In the genomic region with DNA sequence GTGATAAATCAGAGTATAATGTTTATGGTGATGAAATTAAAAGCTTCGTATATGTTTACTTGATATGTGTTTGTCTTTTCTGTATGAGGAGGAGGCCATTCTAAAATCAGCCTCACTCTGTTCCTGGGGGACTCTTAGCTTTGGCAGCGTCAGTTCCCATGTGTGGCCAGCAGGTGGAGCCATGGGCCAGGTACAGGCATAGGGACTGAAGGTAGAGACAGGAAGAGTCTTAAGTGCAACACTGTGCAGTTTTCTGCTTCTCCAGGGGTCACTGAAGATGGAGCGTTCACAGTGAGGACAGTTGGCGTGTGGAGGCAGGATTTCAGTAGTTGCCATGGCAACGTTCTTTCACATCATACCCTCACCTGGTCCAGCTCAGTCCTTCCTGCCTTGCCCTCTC, we compare ENCODE assay signal across 9 mouse cellular contexts. TPM values are rescaled to one million over a fixed set of nuclear protein-coding genes. Genes with fewer than 3 reads are reported as not detected.
A peak's percentile ranks its signal among the peaks of the same experiment; 100 is the strongest.
DNase-seq lines count a peak whose midpoint lies in the region; ATAC-seq and TF ChIP-seq lines count a peak whose summit lies in the region.
"Had no signal": no experiment of that assay in that cellular context is flagged by ENCODE, and none has a peak within 500 bp of the region (broad histone marks: within the 10 kb centered on the region; RNA-seq: fewer than 3 reads in every experiment).

No protein-coding gene starts in this region.

- H3K9me3 ChIP-seq in neural tube, embryonic 15.5 days (replicated peaks) = no peaks in the 10 kb centered on the region

- H3K4me3 ChIP-seq in bone marrow macrophage, adult 2 months (ENCODE audit: insufficient read depth, low read length) = no peak overlapping the region
- no peak overlapping the region for H3K4me3 ChIP-seq in lung, adult 2 months (replicated peaks; ENCODE audit: extremely low read depth, low read depth, low read length)
- no peak overlapping the region for H3K4me3 ChIP-seq in neural tube, embryonic 15.5 days (replicated peaks)
- H3K4me3 ChIP-seq: erythroblast, embryonic 14.5 days had no signal

- H3K27me3 ChIP-seq in neural tube, embryonic 15.5 days (replicated peaks) = no peaks in the 10 kb centered on the region

- 0 out of 2 replicates have a peak, but pooled peaks have one; percentile 55 for ATAC-seq in neural tube, embryonic 15.5 days (ENCODE audit: low FRiP score)

- H3K9ac ChIP-seq in neural tube, embryonic 15.5 days (replicated peaks) = no peak overlapping the region

- intact Hi-C loops in heart, postnatal 36 days (cut with DNase I) = loop anchor here (1.0 to 5.0 kb wide), 3 partner anchors 63 to 271 kb away; no protein-coding TSS in a partner anchor

- peak; percentile 90 for TF ChIP-seq CTCF in bone marrow macrophage, adult 2 months (IDR thresholded peaks at IDR 0.05; ENCODE audit: low read depth, low read length)
- peak; percentile 97 for TF ChIP-seq CTCF in lung, adult 2 months (IDR thresholded peaks at IDR 0.05; ENCODE audit: insufficient read depth, low read length)

- no peaks in the 10 kb centered on the region for H3K36me3 ChIP-seq in neural tube, embryonic 15.5 days

- no peak overlapping the region for H3K4me2 ChIP-seq in neural tube, embryonic 15.5 days

- H3K4me1 ChIP-seq in bone marrow macrophage, adult 2 months (ENCODE audit: control insufficient read depth, insufficient read depth, low read length) = no peaks in the 10 kb centered on the region
- no peaks in the 10 kb centered on the region for H3K4me1 ChIP-seq in lung, adult 2 months (ENCODE audit: control insufficient read depth, insufficient read depth, low read length)
- H3K4me1 ChIP-seq in neural tube, embryonic 15.5 days = no peaks in the 10 kb centered on the region

- TF ChIP-seq POLR2A in bone marrow macrophage, adult 2 months (IDR thresholded peaks at IDR 0.05; ENCODE audit: borderline replicate concordance, low read depth, low read length) = no peak
- no peak for TF ChIP-seq POLR2A in lung, adult 2 months (IDR thresholded peaks at IDR 0.05; ENCODE audit: borderline replicate concordance, extremely low read depth, low read depth, low read length)

- WGBS in lung, adult 2 months = 11% methylated on average over 5 of the region's 5 CpGs
- WGBS in neural tube, embryonic 15.5 days = 28% methylated on average over 5 of the region's 5 CpGs

- peak; percentile 75 to 82 for DNase-seq in CD8-positive naive resting alpha-beta T cell, adult 2 months (ENCODE audit: low read depth in 2 of 2, low spot score in 2 of 2)
- DNase-seq in fibroblast of lung, adult 2 months (ENCODE audit: low read depth) = peak; percentile 22
- peak; percentile 76 to 84 for DNase-seq in heart, postnatal 36 days
- DNase-seq in layer of hippocampus, adult 11-12 months (ENCODE audit: low spot score) = peak; percentile 75
- DNase-seq in lung, adult 2 months = peak; percentile 74
- DNase-seq in testis, postnatal 14 days (ENCODE audit: low spot score) = peak; percentile 72

- H3K27ac ChIP-seq in bone marrow macrophage, adult 2 months (ENCODE audit: insufficient read depth, low read depth, low read length) = no peak overlapping the region
- H3K27ac ChIP-seq in neural tube, embryonic 15.5 days (replicated peaks) = no peak overlapping the region

RNA-seq across cellular contexts. Expression of a gene that starts 20.1 kb away (rescaled TPM):
- polyA plus RNA-seq in bone marrow macrophage, adult 2 months (2012; ENCODE audit: insufficient read depth, insufficient read length, missing spikeins) = not detected in 2 replicates
- 1 to 10 TPM; 4.2 to 4.3 TPM for total RNA-seq in heart, postnatal 36 days (2021)
- polyA plus RNA-seq in lung, adult 2 months (2012; rRNA removed) = 14.0 and 14.2 TPM in 2 replicates
- 2.0 and 3.0 TPM in 2 replicates for polyA plus RNA-seq in neural tube, embryonic 15.5 days (2015; fragmentation: Nextera tagmentation; extraction: Ambion mirVana)

RNA-seq across cellular contexts. Expression of a gene that starts 24.5 kb away (rescaled TPM):
- 59.7 and 66.6 TPM in 2 replicates for polyA plus RNA-seq in bone marrow macrophage, adult 2 months (2012; ENCODE audit: insufficient read depth, insufficient read length, missing spikeins)
- 10 to 100 TPM; 91.5 to 91.8 TPM for total RNA-seq in heart, postnatal 36 days (2021)
- 27.0 and 39.9 TPM in 2 replicates for polyA plus RNA-seq in lung, adult 2 months (2012; rRNA removed)
- polyA plus RNA-seq in neural tube, embryonic 15.5 days (2015; fragmentation: Nextera tagmentation; extraction: Ambion mirVana) = 8.0 and 15.4 TPM in 2 replicates

Comparison
In these comparisons a context has a peak if more than half of its experiments do, and no peak if none do; other contexts are left out.
1. DNase-seq: peak in every context shown above with its lines; median percentile 80 in heart, postnatal 36 days; 78 in CD8-positive naive resting alpha-beta T cell, adult 2 months; 75 in layer of hippocampus, adult 11-12 months; 74 in lung, adult 2 months; 72 in testis, postnatal 14 days; 22 in fibroblast of lung, adult 2 months.